Mouse (Mus musculus) adipocyte (in vitro differentiated cells): ENCODE measurements at regions not wholly inside any gene's neighbourhood (a gene's known extent, or its start where the extent isn't known, plus 50 kb on each side); places are given as distances from the start of the nearest gene placed in this dataset.
"Not testable (repeated sequence)": the region's sequence is repeated elsewhere in the genome, so short reads cannot be mapped to it uniquely, and the experiment has no call there.

Experiments used
- DNase-seq: peaks from one replicate; pipeline ENCODE4 v3.0.0-alpha.2; 2016; ENCODE audit warnings: low spot score

- no peak for DNase-seq
Measured at GRCm38 (mm10) chr15:5869289-5869688, 430.3 kb upstream of the Dab2 start.

DNA sequence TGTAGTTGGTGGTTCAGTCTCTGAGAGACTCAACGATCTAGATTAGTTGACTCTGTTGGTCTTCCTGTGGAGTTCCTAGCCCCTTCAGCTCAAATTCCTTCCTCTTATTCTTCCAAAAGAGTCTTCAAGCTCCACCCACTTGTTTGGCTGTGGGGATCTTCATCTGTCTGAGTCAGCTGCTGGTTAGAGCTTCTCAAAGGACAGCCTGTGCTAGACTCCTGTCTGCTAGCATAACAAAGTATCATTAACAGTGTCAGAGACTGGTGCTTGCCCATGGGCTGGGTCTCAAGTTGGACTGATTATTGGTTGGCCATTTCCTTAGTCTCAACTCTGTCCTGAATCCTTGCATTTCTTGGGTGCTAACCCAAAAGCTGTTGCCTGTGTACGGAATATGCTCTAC lies 429.7 kb upstream of the Dab2 start:
- no peak for DNase-seq

GRCm38 (mm10) chr15:5872042-5872441 lies 427.5 kb upstream of the Dab2 start:
- no peak for DNase-seq

DNA sequence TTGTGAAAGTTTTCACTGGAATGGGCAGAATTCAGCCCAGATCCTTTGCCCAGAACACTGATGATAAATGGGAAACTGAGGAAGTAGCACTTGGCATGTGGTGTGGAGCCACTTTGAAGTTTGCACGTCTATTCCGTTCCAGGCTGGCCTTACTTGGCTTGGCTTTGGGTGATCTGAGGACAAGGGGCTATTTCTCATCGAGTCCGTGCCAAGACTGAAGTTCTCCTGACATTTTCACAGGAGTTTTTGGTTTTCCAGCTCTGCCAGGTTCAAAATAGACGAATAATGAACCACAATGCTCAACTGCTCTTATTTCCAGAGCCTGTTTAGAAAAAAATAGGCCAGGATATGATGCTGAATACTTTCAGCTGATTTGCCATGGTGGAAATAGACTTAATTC lies 421.8 kb upstream of the Dab2 start:
- DNase-seq = peak; percentile 10

- DNase-seq = no peak
Measured at GRCm38 (mm10) chr15:5891188-5891587, 408.4 kb upstream of the Dab2 start.

DNA sequence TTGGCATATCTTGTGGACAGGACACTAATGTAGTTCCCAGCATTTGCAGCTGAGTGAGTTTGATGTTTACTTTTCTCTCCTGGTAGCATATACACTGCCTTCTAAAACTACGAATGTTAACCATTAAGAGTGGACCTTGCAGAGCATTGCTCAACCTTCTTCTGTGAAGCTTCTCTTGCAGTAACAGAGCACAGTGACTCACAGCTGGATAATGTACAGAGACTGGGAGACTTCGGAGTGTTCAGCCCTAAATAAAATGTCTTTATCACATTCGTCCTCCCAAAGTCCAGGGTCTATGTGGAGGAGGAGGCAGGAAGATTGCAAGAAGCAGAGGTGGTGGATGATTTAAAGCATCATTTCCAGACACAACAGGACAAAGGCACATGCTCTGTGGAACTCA lies 407.6 kb upstream of the Dab2 start:
- DNase-seq = no peak

GRCm38 (mm10) chr15:5895688-5896470 lies 403.7 kb upstream of the Dab2 start:
- not testable (repeated sequence) for DNase-seq

DNA sequence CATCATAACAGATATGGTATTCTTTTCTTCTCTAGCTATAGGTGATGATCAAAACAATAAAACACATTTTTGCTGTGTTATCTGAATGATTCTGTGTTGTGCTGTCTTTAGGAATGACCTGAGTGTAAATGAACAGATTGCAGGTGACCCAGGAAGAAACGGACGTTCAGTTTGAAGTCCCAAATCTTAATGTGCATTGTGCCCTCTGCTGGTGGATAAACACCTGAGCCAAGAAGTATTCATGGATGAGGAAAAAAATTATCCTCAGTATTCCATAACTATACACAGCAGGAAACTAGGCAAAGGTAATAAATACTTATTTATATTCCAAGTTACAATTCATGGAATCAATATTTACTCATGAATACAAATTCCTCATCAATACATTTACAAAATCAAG lies 384.3 kb upstream of the Dab2 start:
- DNase-seq = peak; percentile 69

DNA sequence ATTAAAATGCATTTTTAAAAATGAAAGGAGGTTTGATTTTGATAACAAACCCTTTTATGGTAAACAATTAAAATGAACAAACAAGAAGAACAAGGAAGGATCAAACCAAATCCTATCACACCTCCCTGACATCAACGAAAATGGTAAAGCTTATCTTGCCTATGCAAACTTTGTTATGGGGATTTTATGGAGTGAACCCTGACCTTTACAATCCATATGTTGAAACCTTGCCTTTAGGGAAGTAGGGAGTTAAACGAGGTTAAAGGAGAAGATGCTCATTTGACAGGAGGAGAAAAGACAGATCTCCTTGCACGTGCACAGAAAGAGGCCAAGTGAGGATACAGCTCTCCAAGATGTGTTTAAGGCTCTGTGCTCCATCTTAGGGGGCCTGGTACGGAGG lies 379.5 kb upstream of the Dab2 start:
- DNase-seq = no peak

DNA sequence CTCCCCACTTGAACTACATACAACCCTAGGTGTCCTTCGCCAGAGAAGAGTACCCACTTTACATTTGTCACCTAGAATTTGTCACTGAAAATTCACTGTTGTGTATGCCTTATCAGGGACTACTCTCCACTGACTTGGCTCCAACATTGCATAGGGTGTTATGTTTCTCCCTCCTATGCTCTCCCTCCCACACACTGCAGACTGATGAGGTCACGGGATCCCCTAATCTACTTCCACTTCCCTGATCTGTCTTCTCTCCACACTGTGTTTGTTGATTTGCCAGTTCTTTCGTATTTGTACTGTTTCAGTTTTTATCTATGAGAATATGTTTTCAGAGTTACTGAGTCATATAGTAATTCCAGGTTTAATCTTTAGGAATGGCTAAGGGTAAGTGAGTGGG lies 371.8 kb upstream of the Dab2 start:
- no peak for DNase-seq

- no peak for DNase-seq
Measured at GRCm38 (mm10) chr15:5933586-5933985, 366.0 kb upstream of the Dab2 start.

DNA sequence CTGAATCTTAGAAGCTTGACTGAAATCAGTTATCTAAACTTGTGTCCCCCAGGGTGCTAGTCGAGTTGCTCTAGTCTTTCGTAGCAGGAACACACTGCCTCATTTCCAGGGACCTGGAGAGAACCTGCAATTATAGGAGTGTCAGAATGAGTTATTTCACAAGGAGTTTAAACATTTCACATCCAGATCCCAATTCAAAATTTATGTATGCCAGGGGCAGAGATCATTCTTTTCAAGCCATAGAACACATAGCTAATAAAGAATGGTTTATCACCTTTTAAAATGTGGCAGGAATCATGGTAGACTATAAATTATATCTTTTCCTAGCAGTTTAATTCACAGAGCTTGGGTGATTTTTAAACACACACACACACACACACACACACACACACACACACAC lies 358.6 kb upstream of the Dab2 start:
- no peak for DNase-seq

- DNase-seq = no peak
Measured at GRCm38 (mm10) chr15:5946650-5947049, 352.9 kb upstream of the Dab2 start.

- DNase-seq = no peak
Measured at GRCm38 (mm10) chr15:5950919-5951318, 348.7 kb upstream of the Dab2 start.

DNA sequence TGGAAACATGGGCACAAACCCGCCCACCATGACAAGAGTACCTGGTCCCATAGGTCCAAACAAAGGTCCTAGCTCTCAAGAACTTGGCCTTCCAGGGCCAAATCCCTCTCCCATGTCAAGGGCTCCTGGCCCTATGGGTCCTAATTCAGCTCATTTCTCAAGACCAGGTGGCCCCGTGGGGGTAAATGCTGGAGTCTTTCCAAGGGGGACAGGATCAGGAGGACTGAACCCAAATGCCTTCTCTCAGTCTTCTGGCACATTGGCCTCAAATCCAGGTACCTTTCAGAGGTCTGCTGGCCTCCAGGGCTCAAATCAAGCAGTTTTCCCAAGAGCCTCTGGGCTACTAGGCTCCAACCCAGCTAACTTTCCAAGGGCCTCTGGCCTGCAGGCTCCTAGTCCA lies 347.9 kb upstream of the Dab2 start:
- DNase-seq = not testable (repeated sequence)

GRCm38 (mm10) chr15:5953106-5953505 lies 346.5 kb upstream of the Dab2 start:
- DNase-seq = no peak

DNA sequence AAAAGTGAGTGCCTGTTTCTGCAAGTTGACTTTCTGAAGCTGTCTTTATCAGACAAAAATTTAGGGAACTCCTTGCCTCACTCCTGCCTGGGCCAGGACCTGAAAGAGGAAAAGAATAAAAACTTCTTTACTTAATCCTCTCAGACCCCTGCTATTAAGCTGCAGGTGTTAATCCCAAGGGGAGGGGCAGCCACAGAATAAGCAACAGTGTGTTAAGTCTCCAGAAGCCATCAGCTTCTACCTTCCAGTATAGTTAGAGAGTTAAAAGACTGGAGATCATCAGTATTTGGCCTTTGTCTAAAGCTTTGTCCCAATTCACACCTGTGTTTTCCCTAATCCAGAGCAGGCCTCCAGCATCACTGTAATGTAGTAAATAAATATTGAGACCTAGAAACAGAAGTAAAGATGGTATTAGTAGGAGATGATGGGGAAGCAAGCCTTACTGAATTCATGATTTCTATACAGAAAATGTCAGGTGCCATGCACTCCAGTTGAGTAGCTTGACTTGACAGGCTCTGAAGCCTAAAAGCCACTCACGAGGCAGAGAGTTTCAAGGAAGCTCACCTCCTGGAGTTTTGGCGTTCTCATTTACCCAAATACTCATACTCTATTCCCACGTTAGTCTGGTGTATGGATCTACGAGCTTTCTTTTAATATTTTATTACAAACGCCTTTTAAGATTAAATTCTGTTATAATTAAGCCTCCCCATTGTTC lies 308.1 kb upstream of the Dab2 start:
- no peak for DNase-seq

- not testable (repeated sequence) for DNase-seq
Measured at GRCm38 (mm10) chr15:5992146-5992545, 307.4 kb upstream of the Dab2 start.

- no peak for DNase-seq
Measured at GRCm38 (mm10) chr15:6000816-6001215, 298.8 kb upstream of the Dab2 start.

DNA sequence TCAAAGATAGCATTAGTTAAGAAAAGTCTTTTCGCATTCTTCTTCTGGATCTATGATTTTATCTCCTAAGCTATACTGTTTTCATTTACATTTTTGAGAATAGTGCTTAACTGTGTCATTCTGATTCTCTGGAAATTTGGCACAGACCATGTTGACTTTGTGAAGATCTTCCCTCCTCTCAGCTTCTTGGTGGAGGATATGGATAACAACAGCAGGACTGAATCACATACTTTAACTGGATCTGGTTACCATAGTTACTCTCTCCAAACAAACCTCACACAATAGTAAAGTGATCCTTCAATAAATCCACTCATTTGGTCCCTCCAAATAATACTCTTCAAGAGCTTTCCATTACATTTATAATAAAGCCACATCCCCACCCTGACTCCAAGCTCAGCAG lies 298.2 kb upstream of the Dab2 start:
- no peak for DNase-seq

GRCm38 (mm10) chr15:6014982-6015381 lies 284.6 kb upstream of the Dab2 start:
- no peak for DNase-seq

DNA sequence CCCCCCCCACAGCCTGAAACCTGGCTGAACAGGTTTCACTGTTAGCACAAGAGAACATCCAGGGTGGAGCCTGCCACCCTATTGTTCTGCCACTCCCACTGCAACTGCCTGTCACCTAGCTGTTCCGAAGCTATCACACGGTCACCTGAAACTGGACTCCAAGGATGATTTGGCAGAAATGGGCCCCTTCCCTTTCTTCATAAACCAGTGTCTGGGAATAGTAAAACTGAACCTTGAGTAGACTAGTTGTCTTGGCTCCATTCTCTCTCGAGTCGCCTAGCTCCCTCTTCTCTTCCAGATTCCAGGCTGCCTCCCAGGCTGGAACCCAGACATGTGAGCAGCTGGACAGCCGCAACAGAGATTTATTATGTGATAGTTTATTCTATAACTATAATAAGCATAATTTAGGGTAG lies 282.9 kb upstream of the Dab2 start:
- DNase-seq = no peak

DNA sequence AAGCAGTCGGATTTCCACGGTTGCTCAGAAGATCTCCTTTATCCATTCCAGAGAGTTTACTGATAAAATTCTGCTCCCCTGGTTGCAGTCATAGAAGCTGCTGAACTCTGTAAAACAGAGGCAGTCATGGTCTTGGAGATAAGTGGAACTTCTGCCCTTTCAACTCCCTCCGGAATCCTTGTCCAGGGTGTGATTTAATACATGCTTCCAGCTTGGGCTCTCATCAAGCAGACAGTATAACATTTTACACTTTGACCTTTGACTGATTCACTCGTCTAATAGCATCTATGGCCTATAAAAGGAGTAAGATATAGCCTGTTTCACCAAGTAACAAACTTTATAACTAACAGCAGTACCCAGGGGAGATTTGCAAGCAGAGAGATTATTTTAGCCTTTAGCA lies 274.0 kb upstream of the Dab2 start:
- no peak for DNase-seq

- DNase-seq = no peak
Measured at GRCm38 (mm10) chr15:6029214-6029613, 270.4 kb upstream of the Dab2 start.
